ENCODE assay signal across 13 mouse cellular contexts in the genomic region with DNA sequence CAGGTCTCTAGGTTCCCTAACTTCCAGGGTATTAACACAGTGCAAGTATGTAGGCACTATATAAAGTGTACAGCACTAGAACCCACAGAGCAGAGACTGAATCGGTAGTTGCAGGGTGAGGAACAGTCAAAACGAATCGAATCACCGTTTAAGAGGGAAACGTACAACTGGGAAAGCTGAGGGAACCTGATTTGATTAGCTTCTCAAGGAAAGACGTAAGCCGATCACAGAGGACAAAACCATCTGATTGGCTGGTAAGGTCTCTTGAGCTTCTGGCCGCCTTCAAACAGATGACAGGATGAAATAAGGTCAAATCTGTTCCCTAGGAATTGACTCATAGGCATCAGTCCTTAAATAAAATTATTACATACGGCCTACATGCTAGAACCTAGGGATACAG.
DNase-seq lines count a peak whose midpoint lies in the region; ATAC-seq and TF ChIP-seq lines count a peak whose summit lies in the region.
"Had no signal": no experiment of that assay in that cellular context is flagged by ENCODE, and none has a peak within 500 bp of the region (broad histone marks: within the 10 kb centered on the region; RNA-seq: fewer than 3 reads in every experiment).

No protein-coding gene starts in this region.

- peaks cover 98% of the 10 kb centered on the region for H3K79me2 ChIP-seq in macrophage (ENCODE audit: inconsistent target)

- no peaks in the 10 kb centered on the region for H3K27me3 ChIP-seq in hindbrain, embryonic 13.5 days
- no peaks in the 10 kb centered on the region for H3K27me3 ChIP-seq in hindbrain, embryonic 10.5 days (ENCODE audit: insufficient read depth, poor library complexity, severe bottlenecking)
- no peaks in the 10 kb centered on the region for H3K27me3 ChIP-seq in lung, embryonic 14.5 days (ENCODE audit: insufficient read depth, low read length)
- H3K27me3 ChIP-seq in embryonic facial prominence, embryonic 15.5 days: no peaks in the 10 kb centered on the region

- WGBS in hindbrain, embryonic 13.5 days: 84% methylated on average over 9 of the region's 9 CpGs
- WGBS in hindbrain, embryonic 10.5 days: 92% methylated on average over 9 of the region's 9 CpGs
- WGBS in lung, embryonic 14.5 days: 74% methylated on average over 9 of the region's 9 CpGs
- WGBS in embryonic facial prominence, embryonic 15.5 days: 47% methylated on average over 9 of the region's 9 CpGs
- 72% methylated on average over 9 of the region's 9 CpGs for WGBS in macrophage (ENCODE audit: missing documents)

- H3K9me3 ChIP-seq in hindbrain, embryonic 13.5 days: no peaks in the 10 kb centered on the region
- H3K9me3 ChIP-seq in hindbrain, embryonic 10.5 days: no peaks in the 10 kb centered on the region
- H3K9me3 ChIP-seq in lung, embryonic 14.5 days (ENCODE audit: low read depth, low read length): no peaks in the 10 kb centered on the region
- H3K9me3 ChIP-seq in embryonic facial prominence, embryonic 15.5 days (replicated peaks): no peaks in the 10 kb centered on the region

- DNase-seq in hindbrain, embryonic 10.5 days (ENCODE audit: low spot score): no peak
- no peak for DNase-seq in lung, embryonic 14.5 days
- no peak for DNase-seq in lung, postnatal 10 days
- no peak for DNase-seq in Muller cell, postnatal 12 days (ENCODE audit: inconsistent ontology term)
- DNase-seq: cerebellum, postnatal 14 days; gastrocnemius, postnatal 25 days; right cerebral cortex, postnatal 25 days had no signal

- H3K4me1 ChIP-seq in hindbrain, embryonic 13.5 days (replicated peaks): peaks cover 27% of the 10 kb centered on the region
- peaks cover 12% of the 10 kb centered on the region; the same call in 1 of the 2 replicates for H3K4me1 ChIP-seq in hindbrain, embryonic 10.5 days (replicated peaks)
- 0 out of 2 replicates have a peak, but pooled peaks cover 3% of the 10 kb centered on the region for H3K4me1 ChIP-seq in lung, embryonic 14.5 days (ENCODE audit: insufficient read depth)
- peaks cover 35% of the 10 kb centered on the region for H3K4me1 ChIP-seq in embryonic facial prominence, embryonic 15.5 days

- H3K9ac ChIP-seq in hindbrain, embryonic 13.5 days: no peak overlapping the region
- H3K9ac ChIP-seq in lung, embryonic 14.5 days: no peak overlapping the region
- no peak overlapping the region for H3K9ac ChIP-seq in embryonic facial prominence, embryonic 15.5 days

- H3K4me2 ChIP-seq in hindbrain, embryonic 13.5 days: no peak overlapping the region
- H3K4me2 ChIP-seq in lung, embryonic 14.5 days: no peak overlapping the region
- 0 out of 2 replicates have a peak overlapping the region, but pooled peaks have one; percentile 8 for H3K4me2 ChIP-seq in embryonic facial prominence, embryonic 15.5 days (replicated peaks)
- H3K4me2 ChIP-seq: liver, embryonic 11.5 days had no signal

- no peak for ATAC-seq in hindbrain, embryonic 13.5 days (ENCODE audit: low FRiP score)
- no peak for ATAC-seq in lung, embryonic 14.5 days (ENCODE audit: insufficient read depth)
- no peak for ATAC-seq in embryonic facial prominence, embryonic 15.5 days (ENCODE audit: insufficient number of reproducible peaks, low FRiP score, low TSS enrichment, low read depth)
- ATAC-seq in activated CD4-positive, CD25-positive, alpha-beta regulatory T cell, adult 4 months: no peak

- H3K27ac ChIP-seq in hindbrain, embryonic 13.5 days: peak overlapping the region; percentile 40; the same call in 1 of the 2 replicates
- H3K27ac ChIP-seq in hindbrain, embryonic 10.5 days: no peak overlapping the region
- peak overlapping the region; percentile 12 for H3K27ac ChIP-seq in lung, embryonic 14.5 days (ENCODE audit: low read depth)
- peak overlapping the region; percentile 51 for H3K27ac ChIP-seq in embryonic facial prominence, embryonic 15.5 days (replicated peaks)
- H3K27ac ChIP-seq in macrophage: peak overlapping the region; percentile 88

- H3K4me3 ChIP-seq in hindbrain, embryonic 13.5 days: no peak overlapping the region
- no peak overlapping the region for H3K4me3 ChIP-seq in hindbrain, embryonic 10.5 days
- H3K4me3 ChIP-seq in lung, embryonic 14.5 days (ENCODE audit: low read depth, low read length): no peak overlapping the region
- H3K4me3 ChIP-seq in embryonic facial prominence, embryonic 15.5 days (replicated peaks): no peak overlapping the region
- H3K4me3 ChIP-seq in macrophage (ENCODE audit: inconsistent target): no peak overlapping the region
- H3K4me3 ChIP-seq: myocyte had no signal

- no peaks in the 10 kb centered on the region for H3K36me3 ChIP-seq in hindbrain, embryonic 13.5 days
- no peaks in the 10 kb centered on the region for H3K36me3 ChIP-seq in hindbrain, embryonic 10.5 days
- no peaks in the 10 kb centered on the region for H3K36me3 ChIP-seq in lung, embryonic 14.5 days (ENCODE audit: insufficient read depth)
- H3K36me3 ChIP-seq in embryonic facial prominence, embryonic 15.5 days: no peaks in the 10 kb centered on the region
- H3K36me3 ChIP-seq in macrophage (ENCODE audit: inconsistent target): no peaks in the 10 kb centered on the region; the same call in 1 of the 2 replicates

- TF ChIP-seq CTCF in lung, embryonic 14.5 days (IDR thresholded peaks at IDR 0.05; ENCODE audit: low read depth): no peak
